Mouse (Mus musculus) cerebellum, adult 2 months (tissue): Measurements from ENCODE around the gene Txnrd2.

ENCODE experiments used
- CTCF ChIP-seq: fragments of 200-500 bp; IDR thresholded peaks from 2 replicates; pipeline ENCODE4 v1.5.1; 2011; ENCODE audit warnings: low read depth, mild to moderate bottlenecking, control low read depth, low read length, moderate library complexity, borderline replicate concordance; ENCODE audit not compliant: insufficient read depth
- POLR2A ChIP-seq: fragments of 200-500 bp; IDR thresholded peaks from 2 replicates; pipeline ENCODE4 v1.6.1; 2011; ENCODE audit warnings: low read length, control low read depth, borderline replicate concordance; ENCODE audit not compliant: insufficient read depth

DNA sequence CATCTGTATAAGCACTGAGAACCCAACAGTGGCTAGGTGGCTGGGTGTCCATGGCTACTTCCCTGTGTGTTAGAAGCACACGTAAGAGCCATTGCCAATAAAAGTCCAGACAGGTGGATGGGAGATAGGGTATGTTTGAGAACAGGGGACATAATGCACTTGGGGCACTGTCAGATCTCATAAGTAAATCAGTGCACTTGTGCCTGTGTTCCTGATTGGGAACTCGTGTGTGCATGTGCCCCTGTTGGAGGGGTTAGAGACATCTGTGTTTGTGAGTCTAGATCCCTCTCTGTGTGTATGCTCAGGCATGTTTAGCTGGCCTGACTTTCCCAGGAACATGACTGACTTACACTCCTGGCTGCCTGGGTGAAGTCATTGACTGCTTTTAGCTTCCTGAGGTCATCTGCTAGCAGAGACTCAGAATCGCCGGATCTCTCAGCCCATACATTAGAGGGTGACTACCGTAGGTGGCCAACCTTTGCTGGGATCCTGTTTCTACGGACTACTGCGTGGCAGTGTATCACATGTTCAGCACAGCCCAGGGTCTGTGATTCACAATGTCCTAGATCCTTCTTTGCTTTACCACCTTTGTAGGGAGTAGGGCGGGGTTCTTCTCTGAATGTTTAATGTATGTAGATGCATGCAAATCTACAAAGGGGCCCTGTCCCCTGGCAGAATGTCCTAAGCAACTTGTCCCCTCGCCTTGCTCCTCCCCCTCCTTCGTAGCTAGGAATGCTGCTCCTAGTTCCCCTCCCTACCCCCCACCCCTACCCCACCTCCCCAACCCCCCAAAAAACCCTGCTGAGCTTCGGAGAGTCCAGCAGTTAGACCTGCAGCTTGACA, 31.2 kb upstream of the Txnrd2 start:
- no peak for TF ChIP-seq POLR2A
- no peak for TF ChIP-seq CTCF
